8 mouse cellular contexts compared by ENCODE assay signal in the genomic region with DNA sequence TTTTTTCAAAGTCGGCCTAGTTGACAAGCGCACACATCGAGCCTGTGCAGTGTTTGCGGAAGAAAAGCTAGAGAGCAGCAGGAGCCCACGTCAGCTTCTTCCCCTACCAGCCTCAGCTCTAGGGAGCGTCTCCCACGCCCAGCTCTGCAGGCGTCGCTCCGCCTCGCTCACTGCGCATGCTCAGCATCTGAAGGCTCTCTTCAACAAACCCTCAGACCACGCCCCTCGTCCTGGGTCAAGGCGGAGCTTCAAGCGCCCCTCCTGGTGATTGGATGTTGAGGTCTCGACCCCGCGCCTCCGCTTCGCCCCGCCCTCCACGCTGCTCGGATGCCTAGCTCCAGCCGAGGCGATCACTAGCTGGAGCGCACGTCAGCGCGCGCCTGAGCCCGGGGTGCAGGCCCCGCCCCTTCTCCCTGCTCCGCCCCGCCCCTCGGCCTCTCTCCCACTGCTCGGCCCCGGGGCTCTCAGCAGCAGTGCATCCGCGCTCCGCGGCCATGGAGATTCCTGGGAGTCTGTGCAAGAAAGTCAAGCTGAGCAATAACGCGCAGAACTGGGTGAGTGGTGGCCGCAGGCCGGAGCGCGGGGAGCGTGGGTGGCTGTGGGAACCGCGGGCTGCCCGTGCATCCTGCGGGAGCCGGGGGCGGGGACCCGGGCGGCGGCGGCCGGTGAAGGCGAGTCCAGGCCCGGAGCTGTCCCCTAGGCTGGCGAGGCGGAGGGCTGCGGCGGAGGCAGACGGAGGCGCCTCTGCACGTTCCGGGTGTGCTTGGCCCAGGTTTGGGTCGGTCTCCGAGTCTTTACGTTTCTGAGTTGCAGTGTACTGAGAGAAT. TPM values are rescaled to one million over a fixed set of nuclear protein-coding genes. Genes with fewer than 3 reads are reported as not detected.
DNase-seq lines count a peak whose midpoint lies in the region; ATAC-seq and TF ChIP-seq lines count a peak whose summit lies in the region.

Gene Papss1 (plus strand): TSS at position 339 of the 827 bp plus-strand sequence.

- H3K4me3 ChIP-seq in C2C12 (ENCODE audit: insufficient read depth, poor library complexity, severe bottlenecking) (peak within 1 kb of the TSS; percentile 68), myocyte (peak within 1 kb of the TSS; percentile 49)
- H3K4me3 ChIP-seq in erythroblast, embryonic 14.5 days (replicated peaks): peak within 1 kb of the TSS; percentile 74
- peak within 1 kb of the TSS; percentile 90 for H3K4me3 ChIP-seq in heart, embryonic 11.5 days (ENCODE audit: low read depth, low read length)
- H3K4me3 ChIP-seq in kidney, embryonic 16.5 days (ENCODE audit: low read length): peak within 1 kb of the TSS; percentile 98
- H3K4me3 ChIP-seq in liver, adult 2 months (ENCODE audit: insufficient read depth, low read depth, low read length): peak within 1 kb of the TSS; percentile 79

- peak; percentile 99 for ATAC-seq in heart, embryonic 11.5 days (replicated peaks; ENCODE audit: insufficient number of reproducible peaks, low FRiP score, low TSS enrichment)
- peak; percentile 98 for ATAC-seq in kidney, embryonic 16.5 days (ENCODE audit: low FRiP score, low TSS enrichment)

- H3K36me3 ChIP-seq in C2C12 (ENCODE audit: control insufficient read depth, insufficient read depth): no peaks in the 10 kb centered on the region
- no peaks in the 10 kb centered on the region for H3K36me3 ChIP-seq in erythroblast, embryonic 14.5 days (ENCODE audit: control insufficient read depth)
- no peaks in the 10 kb centered on the region for H3K36me3 ChIP-seq in heart, embryonic 11.5 days (ENCODE audit: control insufficient read depth, insufficient read depth, low read length)
- peaks cover 8% of the 10 kb centered on the region; the same call in 1 of the 2 replicates for H3K36me3 ChIP-seq in kidney, embryonic 16.5 days (ENCODE audit: insufficient read depth, low read length)
- H3K36me3 ChIP-seq in liver, adult 2 months (ENCODE audit: control insufficient read depth, insufficient read depth, low read length): no peaks in the 10 kb centered on the region
- no peaks in the 10 kb centered on the region for H3K36me3 ChIP-seq in myocyte (ENCODE audit: control insufficient read depth, insufficient read depth)
- H3K36me3 ChIP-seq in splenic B cell, adult 2 months (ENCODE audit: control insufficient read depth, insufficient read depth, low read length, poor library complexity, severe bottlenecking): no peaks in the 10 kb centered on the region

- H3K9me3 ChIP-seq in erythroblast, embryonic 14.5 days (ENCODE audit: control insufficient read depth, low read length): no peaks in the 10 kb centered on the region
- H3K9me3 ChIP-seq in heart, embryonic 11.5 days (replicated peaks; ENCODE audit: control insufficient read depth, low read length): no peaks in the 10 kb centered on the region
- no peaks in the 10 kb centered on the region for H3K9me3 ChIP-seq in kidney, embryonic 16.5 days (ENCODE audit: low read length)

- peaks cover 31% of the 10 kb centered on the region for H3K4me1 ChIP-seq in erythroblast, embryonic 14.5 days (ENCODE audit: control insufficient read depth)
- H3K4me1 ChIP-seq in heart, embryonic 11.5 days (ENCODE audit: control insufficient read depth, insufficient read depth, low read length): peaks cover 12% of the 10 kb centered on the region
- peaks cover 28% of the 10 kb centered on the region for H3K4me1 ChIP-seq in kidney, embryonic 16.5 days (ENCODE audit: insufficient read depth, low read length)
- peaks cover 9% of the 10 kb centered on the region; the same call in 1 of the 2 replicates for H3K4me1 ChIP-seq in liver, adult 2 months (ENCODE audit: control insufficient read depth, insufficient read depth, low read length)

- peak; percentile 100 for DNase-seq in brain, embryonic 14.5 days (ENCODE audit: low read depth)
- peak; percentile 97 for DNase-seq in liver, adult 2 months (ENCODE audit: extremely low read depth, low read depth, low spot score)
- DNase-seq in splenic B cell, adult 2 months (ENCODE audit: low read depth, low spot score): peak; percentile 100

- H3K79me2 ChIP-seq in C2C12 (ENCODE audit: control insufficient read depth, insufficient read depth) (peaks cover 37% of the 10 kb centered on the region), myocyte (ENCODE audit: control insufficient read depth, insufficient read depth) (peaks cover 32% of the 10 kb centered on the region)
- H3K79me2 ChIP-seq in liver, adult 2 months (ENCODE audit: control insufficient read depth, insufficient read depth, low read length): no peaks in the 10 kb centered on the region; the same call in 1 of the 2 replicates

- H3ac ChIP-seq in C2C12 (ENCODE audit: control insufficient read depth, insufficient read length, low read depth) (peak within 1 kb of the TSS; percentile 86), myocyte (ENCODE audit: control insufficient read depth, insufficient read length) (peak within 1 kb of the TSS; percentile 66)

- peaks cover 22% of the 10 kb centered on the region for H3K79me3 ChIP-seq in C2C12 (ENCODE audit: low read depth)

- under 1% methylated on average over 73 of the region's 73 CpGs for WGBS in heart, embryonic 11.5 days (ENCODE audit: insufficient replicate concordance)
- under 1% methylated on average over 71 of the region's 73 CpGs for WGBS in kidney, embryonic 16.5 days
- WGBS in liver, adult 2 months: under 1% methylated on average over 73 of the region's 73 CpGs

- H3K9ac ChIP-seq in heart, embryonic 11.5 days (ENCODE audit: low read depth, low read length): peak within 1 kb of the TSS; percentile 88
- peak within 1 kb of the TSS; percentile 93 for H3K9ac ChIP-seq in kidney, embryonic 16.5 days (replicated peaks; ENCODE audit: low read length)
- peak within 1 kb of the TSS; percentile 69 for H3K9ac ChIP-seq in liver, adult 2 months (ENCODE audit: low read depth, low read length)

- TF ChIP-seq CTCF in C2C12 (IDR thresholded peaks at IDR 0.05; ENCODE audit: control insufficient read depth, insufficient read depth, insufficient read length): no peak
- no peak for TF ChIP-seq CTCF in brain, embryonic 14.5 days (IDR thresholded peaks at IDR 0.05; ENCODE audit: borderline replicate concordance, extremely low read depth, insufficient read depth, insufficient read length)
- TF ChIP-seq CTCF in liver, adult 2 months (IDR thresholded peaks at IDR 0.05; ENCODE audit: low read depth, low read length): no peak

- peak; percentile 83; the same call in 1 of the 2 replicates for TF ChIP-seq POLR2A in brain, embryonic 14.5 days (IDR thresholded peaks at IDR 0.05; ENCODE audit: borderline replicate concordance, extremely low read depth, insufficient read depth, insufficient read length, poor library complexity, severe bottlenecking)
- TF ChIP-seq POLR2A in liver, adult 2 months (IDR thresholded peaks at IDR 0.05; ENCODE audit: extremely low read depth, insufficient read depth, low read length): peak; percentile 83
- peak; percentile 98 for TF ChIP-seq POLR2A in myocyte (IDR thresholded peaks at IDR 0.05; ENCODE audit: insufficient read length, low read depth)

- H3K27me3 ChIP-seq in C2C12 (ENCODE audit: control insufficient read depth, insufficient read depth, insufficient read length): no peaks in the 10 kb centered on the region
- H3K27me3 ChIP-seq in erythroblast, embryonic 14.5 days (ENCODE audit: control insufficient read depth): no peaks in the 10 kb centered on the region
- no peaks in the 10 kb centered on the region for H3K27me3 ChIP-seq in heart, embryonic 11.5 days (ENCODE audit: control insufficient read depth, insufficient read depth, low read length)
- H3K27me3 ChIP-seq in kidney, embryonic 16.5 days (ENCODE audit: insufficient read depth, low read length): no peaks in the 10 kb centered on the region
- no peaks in the 10 kb centered on the region for H3K27me3 ChIP-seq in liver, adult 2 months (ENCODE audit: control insufficient read depth, insufficient read depth, low read length)
- no peaks in the 10 kb centered on the region for H3K27me3 ChIP-seq in myocyte (ENCODE audit: control insufficient read depth, insufficient read depth, insufficient read length)
- no peaks in the 10 kb centered on the region for H3K27me3 ChIP-seq in splenic B cell, adult 2 months (ENCODE audit: control insufficient read depth, insufficient read depth, low read length, poor library complexity, severe bottlenecking)

- H3K27ac ChIP-seq in heart, embryonic 11.5 days (ENCODE audit: low read depth, low read length): peak within 1 kb of the TSS; percentile 93
- peak within 1 kb of the TSS; percentile 96 for H3K27ac ChIP-seq in kidney, embryonic 16.5 days (ENCODE audit: low read length)
- no peak within 1 kb of the TSS for H3K27ac ChIP-seq in liver, adult 2 months (replicated peaks; ENCODE audit: insufficient read depth, low read depth, low read length)

- H3K4me2 ChIP-seq in heart, embryonic 11.5 days: peak within 1 kb of the TSS; percentile 73
- H3K4me2 ChIP-seq in kidney, embryonic 16.5 days (replicated peaks; ENCODE audit: low read depth, low read length): peak within 1 kb of the TSS; percentile 76
- H3K4me2 ChIP-seq in myocyte (ENCODE audit: low read depth): peak within 1 kb of the TSS; percentile 94

TF ChIP-seq in C2C12, 6 proteins besides CTCF, POLR2A, EP300 and RAD21:
- peak; percentile 14 for TF ChIP-seq MAX (IDR thresholded peaks at IDR 0.05)
- no peak for TF ChIP-seq MYOG (IDR thresholded peaks at IDR 0.05; ENCODE audit: control insufficient read depth, extremely low read depth, insufficient read length)
- TF ChIP-seq CEBPB (IDR thresholded peaks at IDR 0.05; ENCODE audit: low read depth): no peak

TF ChIP-seq in myocyte, 11 proteins besides CTCF, POLR2A, EP300 and RAD21:
- TF ChIP-seq SRF (IDR thresholded peaks at IDR 0.05; ENCODE audit: control insufficient read depth, insufficient read length, low read depth) (peak; percentile 33), E2F4 (IDR thresholded peaks at IDR 0.05; ENCODE audit: insufficient read depth) (no peak), MYOG (IDR thresholded peaks at IDR 0.05; ENCODE audit: control insufficient read depth in 1 of 3, insufficient read depth in 1 of 3, insufficient read length in 2 of 3, low read depth in 2 of 3) (no peak), POLR2AphosphoS2 (IDR thresholded peaks at IDR 0.05; ENCODE audit: insufficient read length, low read depth) (peak; percentile 98)

RNA-seq across cellular contexts. Expression of gene Papss1, which starts in this region (rescaled TPM):
- 63.4 TPM for polyA plus RNA-seq in C2C12 (2012; fragmentation: generic; extraction: Trizol)
- 95.7 and 98.5 TPM in 2 replicates for polyA plus RNA-seq in brain, embryonic 14.5 days (2012; rRNA removed)
- polyA plus RNA-seq in erythroblast, embryonic 14.5 days (2012): 0.19 and 0.38 TPM in 2 replicates
- polyA plus RNA-seq in heart, embryonic 11.5 days (2014; fragmentation: Nextera tagmentation; extraction: Ambion mirVana): 43.8 and 44.9 TPM in 2 replicates
- polyA plus RNA-seq in kidney, embryonic 16.5 days (2015; fragmentation: Nextera tagmentation; extraction: Ambion mirVana): 115 and 124 TPM in 2 replicates
- total RNA-seq in liver, adult 2 months (2014; rRNA removed): 5.6 and 7.3 TPM in 2 replicates
- polyA plus RNA-seq in liver, adult 2 months (2012; rRNA removed): 6.5 and 7.5 TPM in 2 replicates
- 48.7 TPM for polyA plus RNA-seq in myocyte (2012; fragmentation: generic; extraction: Trizol)
